Mouse (Mus musculus) MEL (cell line): ENCODE measurements around the gene Ugt1a6b. TPM values are rescaled to one million over a fixed set of nuclear protein-coding genes. Genes with fewer than 3 reads are reported as not detected.

ENCODE experiments used
- DNase-seq: peaks from one replicate; pipeline ENCODE4 v3.0.0; 2011; ENCODE audit warnings: low read depth, low spot score
- H3K27ac ChIP-seq: 2 replicates; pipeline ENCODE4 v1.5.1; 2012; ENCODE audit warnings: low read depth, mild to moderate bottlenecking, control low read depth, low read length, moderate library complexity; ENCODE audit not compliant: control insufficient read depth
- H3K27me3 ChIP-seq, 2 experiments: fragments of 150-350 bp in 1 of 2; sonication (generic) in 1 of 2; 2 replicates each; pipeline ENCODE4 v1.6.1; 2012; ENCODE audit warnings: low read length in 2 of 2, mild to moderate bottlenecking in 2 of 2, improper control_type of control experiment in 1 of 2, moderate library complexity in 1 of 2; ENCODE audit not compliant: insufficient read depth in 2 of 2, control insufficient read depth in 1 of 2
- H3K36me3 ChIP-seq, 2 experiments: 2 replicates each; pipeline ENCODE4 v1.6.1; 2012 to 2014; ENCODE audit warnings: low read length in 2 of 2, improper control_type of control experiment in 1 of 2, inconsistent platforms in 1 of 2, mild to moderate bottlenecking in 1 of 2; ENCODE audit not compliant: insufficient read depth in 2 of 2, control insufficient read depth in 1 of 2
- H3K4me1 ChIP-seq, 2 experiments: fragments of 150-350 bp in 1 of 2; sonication (generic) in 1 of 2; 2 replicates each; pipeline ENCODE4 v1.6.1; 2012; ENCODE audit warnings: low read length in 2 of 2, improper control_type of control experiment in 1 of 2, mild to moderate bottlenecking in 1 of 2; ENCODE audit not compliant: insufficient read depth in 2 of 2, control insufficient read depth in 1 of 2
- H3K4me3 ChIP-seq, 2 experiments: fragments of 150-350 bp in 1 of 2; sonication (generic) in 1 of 2; 2 replicates each; pipeline ENCODE4 v1.5.1; 2012; ENCODE audit warnings: low read depth in 2 of 2, low read length in 2 of 2, mild to moderate bottlenecking in 2 of 2, moderate library complexity in 2 of 2, control low read depth in 1 of 2, improper control_type of control experiment in 1 of 2; ENCODE audit not compliant: control insufficient read depth in 1 of 2, insufficient read depth in 1 of 2
- H3K79me2 ChIP-seq: 2 replicates; pipeline ENCODE4 v1.6.1; 2012; ENCODE audit warnings: mild to moderate bottlenecking, low read length, moderate library complexity; ENCODE audit not compliant: control insufficient read depth, poor library complexity, insufficient read depth
- H3K9ac ChIP-seq: 2 replicates; pipeline ENCODE4 v1.6.1; 2012; ENCODE audit warnings: low read depth, mild to moderate bottlenecking, control low read depth, low read length, moderate library complexity; ENCODE audit not compliant: control insufficient read depth, poor library complexity, severe bottlenecking
- H3K9me3 ChIP-seq: fragments of 150-350 bp; sonication (generic); replicated peaks from 2 replicates; pipeline ENCODE4 v1.6.1; 2012; ENCODE audit warnings: mild to moderate bottlenecking, low read length, improper control_type of control experiment, moderate library complexity; ENCODE audit not compliant: insufficient read depth
- CTCF ChIP-seq, 3 experiments: IDR thresholded peaks in 2 of 3; conservative IDR thresholded peaks in 1 of 3; 2 replicates each; pipeline ENCODE4 v1.5.1; 2011 to 2012; ENCODE audit warnings: low read length in 3 of 3, low read depth in 2 of 3, mild to moderate bottlenecking in 2 of 3, improper control_type of control experiment in 1 of 3, inconsistent platforms in 1 of 3, mixed read lengths in 1 of 3, moderate library complexity in 1 of 3; ENCODE audit not compliant: control insufficient read depth in 1 of 3, insufficient read depth in 1 of 3, poor library complexity in 1 of 3, severe bottlenecking in 1 of 3
- ELF1 ChIP-seq: IDR thresholded peaks from 2 replicates; pipeline ENCODE4 v1.6.1; 2014; ENCODE audit warnings: low read depth, mild to moderate bottlenecking, inconsistent platforms, low read length, improper control_type of control experiment, moderate library complexity
- EP300 ChIP-seq, 2 experiments: IDR thresholded peaks; 2 replicates each; pipeline ENCODE4 v1.6.1; 2011; ENCODE audit warnings: improper control_type of control experiment in 2 of 2, low read length in 2 of 2, low read depth in 1 of 2, mild to moderate bottlenecking in 1 of 2
- ETS1 ChIP-seq: IDR thresholded peaks from 2 replicates; pipeline ENCODE4 v1.6.1; 2012; ENCODE audit warnings: low read depth, mild to moderate bottlenecking, inconsistent platforms, low read length, improper control_type of control experiment, moderate library complexity
- GABPA ChIP-seq: IDR thresholded peaks from 2 replicates; pipeline ENCODE4 v1.6.1; 2012; ENCODE audit warnings: low read depth, mild to moderate bottlenecking, inconsistent platforms, low read length, improper control_type of control experiment, moderate library complexity
- KAT2A ChIP-seq: conservative IDR thresholded peaks from 2 replicates; pipeline ENCODE4 v1.6.1; 2012; ENCODE audit warnings: low read depth, low read length, improper control_type of control experiment, inconsistent platforms
- MAFK ChIP-seq: IDR thresholded peaks from 2 replicates; pipeline ENCODE4 v1.6.1; 2011; ENCODE audit warnings: low read depth, mild to moderate bottlenecking, low read length, improper control_type of control experiment, borderline replicate concordance
- MAX ChIP-seq: IDR thresholded peaks from 2 replicates; pipeline ENCODE4 v1.6.1; 2011; ENCODE audit warnings: low read length, improper control_type of control experiment
- MAZ ChIP-seq: IDR thresholded peaks from 2 replicates; pipeline ENCODE4 v1.6.1; 2012; ENCODE audit warnings: low read depth, mild to moderate bottlenecking, inconsistent platforms, low read length, improper control_type of control experiment
- MYB ChIP-seq: IDR thresholded peaks from 2 replicates; pipeline ENCODE4 v1.6.1; 2011; ENCODE audit warnings: mild to moderate bottlenecking, low read depth, low read length, improper control_type of control experiment
- MYC ChIP-seq: IDR thresholded peaks from 2 replicates; pipeline ENCODE4 v1.6.1; 2011; ENCODE audit warnings: low read depth, mild to moderate bottlenecking, low read length, improper control_type of control experiment, moderate library complexity
- NRF1 ChIP-seq: IDR thresholded peaks from 2 replicates; pipeline ENCODE4 v1.6.1; 2014; ENCODE audit warnings: low read depth, mild to moderate bottlenecking, inconsistent platforms, low read length, improper control_type of control experiment, moderate library complexity; ENCODE audit not compliant: poor library complexity, insufficient read depth, severe bottlenecking
- RAD21 ChIP-seq: IDR thresholded peaks from 2 replicates; pipeline ENCODE4 v1.6.1; 2011; ENCODE audit warnings: mild to moderate bottlenecking, low read depth, low read length, improper control_type of control experiment
- RCOR1 ChIP-seq: IDR thresholded peaks from 2 replicates; pipeline ENCODE4 v1.6.1; 2012; ENCODE audit warnings: low read depth, mild to moderate bottlenecking, inconsistent platforms, low read length, improper control_type of control experiment
- SMC3 ChIP-seq: IDR thresholded peaks from 2 replicates; pipeline ENCODE4 v1.6.1; 2011; ENCODE audit warnings: low read depth, low read length, improper control_type of control experiment
- TAL1 ChIP-seq: IDR thresholded peaks from 2 replicates; pipeline ENCODE4 v1.6.1; 2012; ENCODE audit warnings: mild to moderate bottlenecking, inconsistent platforms, low read length, moderate library complexity, mixed read lengths
- TCF12 ChIP-seq: IDR thresholded peaks from 2 replicates; pipeline ENCODE4 v1.6.1; 2014; ENCODE audit warnings: low read depth, mild to moderate bottlenecking, inconsistent platforms, low read length, improper control_type of control experiment, moderate library complexity
- USF1 ChIP-seq: IDR thresholded peaks from 2 replicates; pipeline ENCODE4 v1.6.1; 2014; ENCODE audit warnings: low read depth, mild to moderate bottlenecking, inconsistent platforms, low read length, improper control_type of control experiment, moderate library complexity
- ZNF384 ChIP-seq: IDR thresholded peaks from 2 replicates; pipeline ENCODE4 v1.6.1; 2012; ENCODE audit warnings: low read depth, mild to moderate bottlenecking, inconsistent platforms, low read length, improper control_type of control experiment
- polyA plus RNA-seq, 2 experiments: library from polyadenylated mRNA; stranded (reverse) in 1 of 2; unstranded in 1 of 2; fragments of >175 nt in 1 of 2; fragments of >200 nt in 1 of 2; gene quantifications; 2 replicates each; pipeline versions ENCODE4 v1.2.1 to v1.2.4; 2012; ENCODE audit warnings: low replicate concordance in 2 of 2, low read depth in 1 of 2; ENCODE audit not compliant: insufficient read length in 2 of 2, insufficient read depth in 1 of 2, missing spikeins in 1 of 2
- total RNA-seq: library from RNA; depleted of rRNA; stranded (reverse); fragments of 300-350 nt; gene quantifications from 2 replicates; pipeline ENCODE4 v1.2.3, GENCODE M21; 2012

Ugt1a6b gene
- total and polyA plus RNA-seq, 3 experiments, result not detected

GRCm38 (mm10) chr1:88234248-88234610, 131.2 kb downstream of the Ugt1a6b start:
- Histone ChIP-seq H3K27me3 (no peaks in the 10 kb centered on the region), H3K36me3 (no peaks in the 10 kb centered on the region), H3K4me3 (no peak overlapping the region), H3K27ac (no peak overlapping the region), H3K9ac (no peak overlapping the region), H3K4me1 (no peaks in the 10 kb centered on the region), H3K79me2 (no peaks in the 10 kb centered on the region), H3K9me3 (no peaks in the 10 kb centered on the region)
- TF ChIP-seq MAFK (no peak), TCF12 (no peak)
- no peak for DNase-seq

DNA sequence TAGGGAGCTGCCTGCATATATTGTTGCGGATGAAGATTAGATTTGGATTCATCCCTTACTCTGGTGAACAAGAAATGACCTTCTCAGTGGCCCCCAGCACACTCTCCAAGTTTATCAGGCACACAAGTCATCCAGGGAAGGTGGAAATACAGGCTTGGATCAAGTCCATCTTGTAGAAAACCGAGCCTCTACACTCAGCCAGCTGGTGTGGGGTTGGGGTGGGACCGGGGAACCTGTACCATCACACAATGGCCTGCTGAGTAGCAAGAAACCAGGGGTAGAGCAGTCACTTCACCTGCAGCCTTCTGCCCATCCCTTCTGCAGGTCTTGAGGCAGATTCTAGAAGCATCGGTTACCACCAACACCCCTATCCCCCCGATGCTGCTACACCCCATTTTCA, 131.6 kb downstream of the Ugt1a6b start:
- no peak overlapping the region for H3K27ac ChIP-seq
- no peaks in the 10 kb centered on the region for H3K36me3 ChIP-seq
- TF ChIP-seq KAT2A (no peak), NRF1 (no peak), MYB (no peak)
- no peaks in the 10 kb centered on the region for H3K79me2 ChIP-seq
- H3K27me3 ChIP-seq, result no peaks in the 10 kb centered on the region
- H3K4me3 ChIP-seq, result no peak overlapping the region
- H3K4me1 ChIP-seq, result no peaks in the 10 kb centered on the region
- H3K9ac ChIP-seq, result no peak overlapping the region
- DNase-seq, result no peak
- no peaks in the 10 kb centered on the region for H3K9me3 ChIP-seq

GRCm38 (mm10) chr1:88235046-88235893, 132.2 kb downstream of the Ugt1a6b start:
- no peaks in the 10 kb centered on the region for H3K9me3 ChIP-seq
- no peak for TF ChIP-seq KAT2A
- no peak for TF ChIP-seq USF1
- TF ChIP-seq MYC, result no peak
- no peak for TF ChIP-seq CTCF (IDR thresholded peaks at IDR 0.05 in 2 of 3, conservative IDR thresholded peaks at IDR 0.05 in 1 of 3; ENCODE audit: control insufficient read depth in 1 of 3, insufficient read depth in 1 of 3, low read depth in 2 of 3, low read length in 3 of 3, poor library complexity in 1 of 3, severe bottlenecking in 1 of 3)
- TF ChIP-seq ELF1, result no peak
- TF ChIP-seq MYB, result no peak
- no peak for TF ChIP-seq RAD21
- TF ChIP-seq GABPA, result no peak
- TF ChIP-seq EP300 (IDR thresholded peaks at IDR 0.05; ENCODE audit: low read depth in 1 of 2, low read length in 2 of 2), result no peak
- no peak for TF ChIP-seq MAX
- no peak for TF ChIP-seq SMC3
- TF ChIP-seq RCOR1, result no peak
- TF ChIP-seq ZNF384, result no peak
- no peak for TF ChIP-seq MAZ
- no peak for TF ChIP-seq TCF12
- TF ChIP-seq TAL1, result no peak; the same call in 1 of the 2 replicates
- TF ChIP-seq ETS1, result no peak
- TF ChIP-seq, all 39 proteins: peak for 0
- no peaks in the 10 kb centered on the region for H3K36me3 ChIP-seq
- H3K4me3 ChIP-seq, result no peak overlapping the region
- H3K27ac ChIP-seq, result no peak overlapping the region
- no peaks in the 10 kb centered on the region for H3K27me3 ChIP-seq
- H3K79me2 ChIP-seq, result no peaks in the 10 kb centered on the region
- no peak overlapping the region for H3K9ac ChIP-seq
- DNase-seq, result no peak
- H3K4me1 ChIP-seq, result no peaks in the 10 kb centered on the region
